Mouse (Mus musculus) embryo, embryonic 10.5 days (tissue): ENCODE results near the gene Thap4.
"Not testable (repeated sequence)": the region's sequence is repeated elsewhere in the genome, so short reads cannot be mapped to it uniquely, and the experiment has no call there.

Experiments
- DNase-seq: peaks from one replicate; pipeline ENCODE4 v3.0.0-alpha.2; 2015; ENCODE audit warnings: low spot score

Gene Thap4

DNA sequence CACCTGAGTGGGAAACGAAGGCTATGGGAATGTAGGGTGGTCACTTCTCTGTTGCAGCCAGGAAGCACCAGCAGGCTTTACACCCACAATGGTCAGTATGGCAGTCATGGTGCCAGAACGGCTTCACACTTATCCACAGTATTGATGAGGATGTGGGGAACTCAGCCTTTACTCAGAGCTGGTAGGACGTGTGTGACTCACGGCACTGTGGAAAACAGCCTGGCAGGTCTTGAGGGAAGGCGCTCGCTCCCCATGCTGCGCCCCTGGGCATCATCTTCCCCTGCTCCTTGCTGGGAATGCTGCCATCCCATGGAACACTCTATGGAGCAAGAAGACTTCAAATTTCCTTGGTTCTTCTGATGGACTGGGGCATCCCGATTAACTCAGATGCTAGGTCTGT, 63.6 kb downstream of the Thap4 start:
- no peak for DNase-seq

DNA sequence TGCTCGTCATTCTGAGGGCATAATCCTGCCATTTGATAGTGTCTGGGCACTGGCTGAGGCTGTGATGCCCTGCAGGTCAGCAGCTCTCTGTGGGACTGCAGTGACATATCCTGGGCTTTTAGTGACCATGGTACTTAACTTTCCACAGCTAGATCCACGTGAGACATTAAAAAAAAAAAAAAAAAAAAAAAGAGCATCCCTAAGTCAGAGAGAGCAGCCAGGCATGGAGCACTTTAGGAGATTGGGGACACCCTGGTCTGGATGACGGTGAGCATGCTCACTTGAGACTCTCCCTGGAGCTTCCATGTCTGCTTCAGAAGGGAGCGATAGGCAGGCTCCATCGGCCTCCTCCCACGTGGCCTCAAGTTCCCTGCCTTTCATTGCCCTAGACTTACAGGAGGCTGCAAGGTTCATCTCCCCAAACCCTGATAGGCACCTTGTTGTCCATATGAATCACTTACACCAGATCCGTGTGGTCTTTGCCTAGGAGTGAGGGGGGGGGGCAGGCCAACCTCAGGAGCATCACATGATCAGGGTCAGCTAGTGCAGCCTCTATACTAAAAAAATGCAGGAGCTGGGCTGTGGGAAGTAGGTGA, 64.7 kb downstream of the Thap4 start:
- DNase-seq = no peak

DNA sequence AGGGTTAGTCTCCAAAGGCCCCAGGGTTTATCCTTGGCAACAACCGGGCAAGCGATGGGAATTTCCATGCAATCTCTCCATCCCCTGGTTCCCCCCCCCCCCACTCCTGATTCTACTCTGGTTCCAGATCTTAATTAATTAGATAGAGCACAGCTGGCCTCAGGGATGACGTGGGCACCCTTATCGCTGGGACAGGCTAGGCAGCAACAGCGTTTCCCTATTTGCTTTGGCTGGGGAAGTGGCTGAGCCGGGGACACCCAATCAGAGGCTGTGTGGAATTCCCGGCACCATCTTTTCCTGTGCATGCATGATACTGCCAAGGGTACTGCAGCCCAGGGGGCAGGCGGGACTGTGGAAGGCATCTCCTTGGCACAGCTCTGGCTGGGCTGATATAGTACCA, 66.5 kb downstream of the Thap4 start:
- DNase-seq = no peak

DNA sequence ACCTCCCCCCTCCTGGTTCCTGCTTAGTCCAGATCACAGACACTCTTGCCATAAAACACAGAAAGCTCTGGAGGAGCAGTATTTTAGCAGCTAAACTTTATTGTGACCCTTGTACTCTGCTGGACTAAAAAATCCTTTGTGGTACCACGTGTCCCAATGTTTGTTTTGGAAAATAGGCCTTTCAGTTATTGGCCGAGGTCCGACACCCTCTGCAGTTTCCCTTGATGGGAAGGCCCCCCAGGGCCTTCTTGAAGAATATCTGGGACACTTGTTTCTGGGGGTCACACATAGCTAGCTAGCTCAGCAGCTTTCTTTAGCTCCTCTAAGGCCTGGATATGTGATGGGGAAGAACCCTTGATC, 67.7 kb downstream of the Thap4 start:
- no peak for DNase-seq

DNA sequence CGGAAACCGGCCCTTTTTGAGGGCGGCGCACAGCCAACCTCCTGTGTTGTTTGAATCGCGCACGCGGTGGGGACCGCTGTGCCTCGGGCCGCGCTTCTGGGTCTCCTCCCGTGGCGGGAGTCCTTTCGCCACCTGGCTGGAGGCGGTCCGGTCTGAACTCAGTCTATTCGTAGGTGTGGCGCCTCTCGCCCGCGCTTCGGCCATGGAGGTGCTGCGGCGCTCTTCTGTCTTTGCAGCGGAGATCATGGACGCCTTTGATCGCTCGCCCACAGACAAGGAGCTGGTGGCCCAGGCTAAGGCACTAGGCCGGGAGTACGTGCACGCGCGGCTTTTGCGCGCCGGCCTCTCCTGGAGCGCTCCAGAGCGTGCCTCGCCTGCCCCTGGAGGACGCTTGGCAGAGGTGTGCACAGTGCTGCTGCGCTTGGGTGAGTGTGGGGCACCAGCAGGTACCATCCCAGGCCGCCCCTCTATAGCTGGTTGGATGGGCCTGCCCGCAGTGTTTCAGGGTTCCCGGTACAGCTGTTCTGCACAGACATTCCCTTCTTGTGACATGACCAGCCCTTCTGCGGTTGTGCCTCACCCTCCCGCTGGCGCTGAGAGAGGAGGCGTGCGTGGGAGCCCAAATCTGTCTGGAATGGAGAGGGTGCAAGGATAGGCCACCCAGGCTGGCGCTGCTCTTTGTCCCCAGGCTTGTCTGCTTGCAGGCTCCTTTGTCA, 68.3 kb downstream of the Thap4 start:
- DNase-seq = peak; percentile 85

DNA sequence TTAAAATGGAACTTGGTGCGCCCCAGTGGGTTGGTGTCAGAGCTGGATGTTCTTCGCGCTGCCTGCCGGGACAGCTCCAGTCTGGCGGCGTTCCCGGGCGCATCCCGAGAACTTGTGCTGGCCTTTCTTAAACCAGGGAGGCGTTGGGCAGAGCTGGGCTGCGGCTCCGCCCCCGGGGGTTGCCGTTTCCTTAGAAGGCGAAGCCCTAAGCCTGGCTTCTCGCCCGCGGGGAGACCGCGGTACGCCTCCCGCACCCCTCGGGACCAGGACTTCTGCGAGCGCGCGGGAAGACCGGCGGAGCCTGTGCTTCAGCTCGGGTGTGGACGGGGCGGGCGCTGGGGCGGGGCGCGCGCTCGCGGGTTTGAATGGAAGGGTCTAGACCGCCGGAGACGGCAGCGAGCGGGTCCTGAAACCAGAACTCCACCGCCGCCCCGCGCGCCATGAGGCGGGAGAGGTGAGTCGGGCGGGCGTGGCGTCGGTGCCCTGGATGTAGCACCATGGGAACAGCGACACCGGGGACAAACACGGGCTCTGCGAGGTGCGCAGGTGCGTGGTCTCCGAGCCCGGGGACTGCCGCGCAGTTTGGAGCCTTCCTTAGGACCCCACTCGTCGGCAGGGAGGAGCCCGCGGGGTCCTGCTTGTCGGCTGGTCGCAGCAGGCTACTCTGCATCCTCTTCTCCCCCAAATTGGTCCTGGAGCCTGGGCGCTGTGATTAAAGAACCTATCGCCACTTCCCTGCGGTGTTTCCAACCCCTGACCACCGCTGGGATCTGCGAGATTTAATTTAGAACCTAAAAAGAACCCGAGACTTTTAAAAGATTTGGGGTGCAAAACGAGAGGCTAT, 69.0 kb downstream of the Thap4 start, which contains the start of gene Bok:
Bok (plus strand) TSS at position 260 of the 844 bp plus-strand sequence.
- peak; percentile 81 for DNase-seq

DNA sequence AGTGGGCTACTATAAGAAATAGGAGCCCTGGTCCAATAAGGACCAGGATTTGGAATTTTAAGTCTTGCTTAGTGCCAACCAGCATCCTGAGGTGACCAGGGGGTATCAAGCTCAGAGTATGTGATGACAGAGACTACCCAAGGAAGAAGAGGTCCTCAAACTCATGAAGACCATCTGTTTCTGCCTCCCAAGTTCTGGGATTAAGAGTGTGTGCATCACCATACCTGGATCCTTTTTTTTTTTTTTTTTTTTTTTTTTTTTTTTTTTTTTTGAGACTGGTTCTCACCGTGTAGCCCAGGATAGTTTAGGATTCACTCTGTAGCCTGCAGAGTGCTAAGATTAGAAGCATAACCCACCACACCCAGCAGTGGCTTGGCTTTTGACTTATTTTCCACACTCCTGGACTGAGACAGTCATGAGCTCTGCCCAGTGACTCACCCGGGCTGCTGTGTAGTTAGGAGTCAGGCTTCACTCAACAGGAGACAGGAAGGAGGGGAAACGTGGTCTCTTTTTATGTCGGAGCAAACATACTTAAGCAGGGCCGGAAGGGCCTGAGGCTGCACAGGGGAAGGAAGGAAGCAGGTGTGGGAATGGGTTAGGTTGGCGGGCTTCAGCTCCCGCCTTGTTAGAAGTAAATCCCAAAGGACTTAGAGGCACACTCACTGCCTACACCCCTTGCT, 74.6 kb downstream of the Thap4 start:
- DNase-seq = no peak

DNA sequence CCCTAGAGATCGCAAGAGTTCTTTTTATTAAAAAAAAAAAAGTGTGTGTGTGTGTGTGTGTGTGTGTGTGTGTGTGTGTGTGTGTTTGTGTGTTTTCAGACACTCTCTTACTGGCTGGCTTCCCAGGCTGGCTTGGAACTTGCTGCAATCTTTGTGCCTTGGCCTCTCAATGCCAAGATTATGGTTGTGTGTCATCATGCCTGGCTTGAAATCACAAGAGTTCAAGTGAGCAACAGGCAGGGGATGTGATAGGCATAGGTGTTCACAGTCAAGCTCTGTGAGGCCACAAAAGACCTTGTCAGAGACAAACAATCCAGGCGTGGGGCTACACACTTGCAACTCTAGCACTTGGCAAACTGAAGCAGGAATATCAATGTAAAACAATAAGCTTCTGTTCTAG, 76.3 kb downstream of the Thap4 start:
- DNase-seq = no peak

DNA sequence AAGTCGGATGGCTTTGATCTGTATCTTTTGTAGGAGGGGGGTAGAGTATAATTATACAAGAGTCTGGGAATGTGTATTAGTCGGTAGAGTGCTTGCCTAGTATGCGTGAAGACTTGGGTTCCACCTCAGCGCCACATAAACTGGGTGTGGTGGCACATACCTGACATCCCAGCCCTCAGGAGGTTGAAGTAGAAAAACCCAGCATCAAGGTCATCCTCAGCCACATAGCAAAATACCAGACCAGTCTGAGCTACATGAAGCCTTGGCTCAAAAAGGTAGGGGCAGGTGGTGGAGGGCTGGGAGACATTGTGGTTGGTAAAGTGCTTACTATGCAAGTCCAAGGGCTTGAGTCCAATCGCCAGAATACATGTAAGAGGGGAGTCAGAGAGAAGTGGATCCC, 82.0 kb downstream of the Thap4 start:
- no peak for DNase-seq

DNA sequence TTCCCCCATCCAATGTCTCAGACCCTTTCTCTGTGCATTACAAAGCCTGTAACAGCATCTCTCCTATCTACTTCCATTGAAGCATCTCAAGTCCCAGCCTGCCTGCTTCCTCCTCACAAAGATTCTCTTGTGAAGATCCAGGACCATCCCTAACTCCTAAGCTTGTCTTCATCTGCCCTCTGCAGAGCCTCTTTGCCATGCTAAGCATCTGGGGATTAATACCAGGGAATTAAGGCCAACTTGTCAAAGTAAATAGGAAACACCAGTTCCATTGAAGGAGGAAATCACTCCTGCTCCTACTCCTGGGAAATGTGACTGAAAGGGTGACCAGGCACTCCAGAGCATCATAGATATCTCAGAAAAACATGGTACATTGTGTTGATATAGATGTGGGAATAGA, 84.7 kb downstream of the Thap4 start:
- DNase-seq = no peak

DNA sequence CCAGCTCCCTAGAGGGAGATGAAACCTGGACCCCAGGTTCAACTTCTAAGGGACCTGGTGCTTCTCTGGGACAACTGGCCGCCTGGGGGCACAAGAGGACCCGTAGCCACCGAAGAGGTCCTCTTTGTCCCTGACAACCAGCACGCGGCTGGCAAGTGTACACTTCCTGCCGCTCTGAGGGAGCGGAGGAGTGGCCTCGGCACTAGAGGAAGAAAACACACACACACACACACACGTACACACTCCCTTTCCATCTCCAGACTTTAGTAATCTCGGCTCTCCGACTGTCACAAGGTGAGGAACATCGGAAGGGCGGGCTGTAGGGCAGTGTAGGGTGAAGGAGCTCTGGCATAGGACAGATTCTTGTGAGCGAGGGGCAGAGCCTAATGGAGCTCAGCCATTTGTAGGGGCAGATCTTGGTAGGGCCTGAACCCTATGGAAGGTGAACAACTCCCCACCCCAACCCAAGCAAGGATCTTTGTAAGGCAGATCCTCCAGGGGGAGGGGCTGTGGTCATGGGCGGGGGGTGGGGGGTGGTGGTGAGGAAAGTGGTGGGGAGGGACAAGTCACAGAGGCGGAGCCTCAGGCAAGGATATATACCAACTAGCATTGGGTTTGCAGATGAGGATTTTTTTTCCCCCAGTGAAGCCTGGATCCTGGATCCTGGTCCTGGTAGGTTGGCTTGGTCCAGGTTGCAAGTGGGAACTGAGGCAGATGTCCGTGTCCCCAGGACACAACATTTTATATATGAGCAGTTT, 85.7 kb downstream of the Thap4 start:
- peak; percentile 89 for DNase-seq

DNA sequence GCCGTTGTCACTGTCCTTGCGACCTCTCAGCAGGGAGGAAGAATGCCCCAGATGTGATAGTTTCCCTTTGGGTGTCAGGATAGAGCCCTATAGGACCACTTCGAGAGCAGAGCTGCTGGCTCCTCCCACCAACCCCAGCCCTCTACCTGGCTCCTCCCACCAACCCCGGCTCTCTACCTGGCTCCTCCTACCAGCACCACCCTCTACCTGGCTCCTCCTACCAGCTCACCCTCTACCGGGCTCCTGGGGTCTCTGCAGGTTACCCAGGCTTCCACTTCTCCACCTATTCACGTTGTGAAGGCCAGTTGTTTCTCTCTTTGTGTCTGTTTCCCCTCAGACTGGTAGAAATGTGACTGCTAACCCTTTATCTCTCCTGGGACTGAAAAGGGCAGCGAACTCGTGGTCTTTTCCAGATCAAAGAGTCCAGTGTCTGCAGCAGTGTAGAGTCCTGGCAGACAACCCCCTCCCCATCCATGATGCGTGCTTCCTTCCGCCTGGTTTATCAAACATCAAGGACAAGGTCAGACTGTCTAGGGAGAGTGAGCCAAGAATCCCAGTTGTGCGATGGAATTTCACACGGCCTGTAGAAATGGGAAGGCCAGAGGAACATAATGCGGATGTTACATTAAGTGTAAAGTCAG, 86.8 kb downstream of the Thap4 start:
- peak; percentile 53 for DNase-seq

DNA sequence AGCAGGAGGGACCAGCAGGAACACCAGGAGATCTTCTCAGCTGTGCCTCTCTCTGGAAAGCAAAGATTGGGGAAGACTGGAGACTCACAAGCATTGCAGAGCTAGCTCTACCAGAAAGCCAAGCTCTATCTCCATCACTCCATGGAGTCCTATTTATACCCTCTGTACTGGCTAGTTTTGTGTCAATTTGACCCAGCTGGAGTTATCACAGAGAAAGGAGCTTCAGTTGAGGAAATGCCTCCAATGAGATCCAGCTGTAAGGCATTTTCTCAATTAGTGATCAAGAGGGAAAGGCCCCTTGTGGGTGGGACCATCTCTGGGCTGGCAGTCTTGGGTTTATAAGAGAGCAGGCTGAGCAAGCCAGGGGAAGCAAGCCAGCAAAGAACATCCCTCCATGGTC, 96.1 kb downstream of the Thap4 start, which contains the start of gene Stk25:
Stk25 (minus strand) TSS at position 101 of the 400 bp plus-strand sequence.
- not testable (repeated sequence) for DNase-seq

DNA sequence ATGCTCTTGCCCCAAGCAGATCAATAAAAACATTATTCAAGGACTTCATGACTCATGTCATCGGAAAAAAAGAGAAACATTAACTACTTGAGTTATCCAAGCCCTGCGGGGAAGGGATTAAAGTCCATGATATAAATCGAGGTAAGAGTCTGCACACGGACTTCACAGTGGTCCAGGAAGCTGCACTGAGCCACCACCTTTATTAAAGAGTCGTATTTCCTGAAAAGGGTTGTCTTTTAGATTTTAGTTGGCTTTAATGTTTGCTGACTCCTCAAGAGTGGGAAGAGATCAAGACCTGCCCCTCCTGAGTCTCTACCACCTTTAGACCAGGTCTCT, 97.7 kb downstream of the Thap4 start:
- DNase-seq = no peak

DNA sequence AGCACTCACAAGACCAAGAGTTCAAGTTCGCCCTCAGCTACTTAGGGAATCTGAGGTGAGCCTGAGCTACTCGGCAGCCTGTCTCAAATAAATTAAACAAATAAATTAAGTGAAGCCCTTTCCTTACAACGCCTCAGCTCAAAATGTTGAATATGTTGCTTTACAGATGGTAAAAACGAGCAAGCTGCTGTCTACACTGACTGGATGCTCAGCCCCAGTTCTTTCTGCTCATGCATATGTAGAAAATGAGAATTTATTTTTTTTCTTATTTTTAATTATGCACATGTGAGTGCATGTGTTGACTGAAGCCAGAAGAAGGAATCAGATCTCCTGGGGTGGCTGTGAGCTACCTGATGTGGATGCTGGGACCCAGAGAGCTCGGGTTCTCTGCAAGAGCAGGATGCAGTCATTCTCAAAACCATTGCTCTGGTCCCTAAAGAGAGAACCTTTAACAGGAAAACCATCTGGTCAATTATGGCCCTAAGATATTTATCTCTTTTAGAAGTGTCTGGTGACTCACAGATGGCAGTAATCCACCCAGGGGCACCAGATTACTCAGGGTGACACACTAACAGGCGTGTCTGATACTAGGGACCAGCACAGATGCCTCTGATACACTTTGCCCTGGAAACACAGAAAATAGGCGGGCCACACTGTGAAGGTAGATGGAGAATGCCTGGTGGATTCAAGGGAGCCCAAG, 98.2 kb downstream of the Thap4 start:
- DNase-seq = no peak

DNA sequence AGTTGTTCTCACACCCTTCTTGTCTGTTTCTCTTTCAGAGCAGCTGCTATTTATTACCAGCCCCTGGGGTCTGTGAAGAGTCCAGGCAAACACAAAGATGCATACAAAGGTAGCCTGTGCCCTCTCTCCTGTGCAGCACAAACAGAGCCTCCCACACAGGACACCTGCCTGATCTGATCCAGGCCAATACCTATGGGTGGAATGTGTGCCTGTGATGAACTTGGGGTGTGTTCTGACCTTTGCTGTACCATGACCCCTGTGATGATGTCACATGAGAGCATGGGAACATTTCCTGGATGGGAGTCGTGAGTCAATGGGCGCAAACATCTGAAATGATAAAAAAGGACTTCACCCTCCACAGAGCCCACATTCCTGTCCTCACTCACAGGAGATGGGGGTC, 99.9 kb downstream of the Thap4 start:
- no peak for DNase-seq

DNA sequence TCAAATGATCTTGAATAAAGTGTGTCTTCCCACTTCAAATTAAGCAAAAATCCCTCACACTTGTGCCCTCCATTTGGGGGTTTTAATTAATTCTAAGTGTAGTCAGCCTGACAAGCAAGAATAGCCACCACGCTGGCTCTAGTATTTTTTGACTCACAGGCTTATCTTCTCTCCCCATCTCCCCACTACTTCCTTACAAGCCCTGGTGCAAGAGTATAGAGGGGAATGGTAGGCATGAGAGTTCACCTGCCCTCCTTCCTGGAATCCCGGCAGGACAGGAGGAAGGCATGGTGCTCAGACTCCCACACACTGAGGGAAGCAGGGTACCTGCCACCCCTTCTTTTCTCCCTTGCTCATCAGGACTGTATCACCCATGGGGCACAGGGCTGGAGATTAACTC, 100.4 kb downstream of the Thap4 start:
- DNase-seq = no peak
